Mouse (Mus musculus): Measurements from ENCODE around the gene Gm13762.
"Not testable (repeated sequence)": the region's sequence is repeated elsewhere in the genome, so short reads cannot be mapped to it uniquely, and the experiment has no call there.

Gm13762 gene

GRCm38 (mm10) chr2:88980181-88980580 is at the start of gene Gm13762:
Gene Gm13762, minus strand, starts transcription at chr2:88980281.
- DNase-seq (ENCODE audit: low spot score): no peak

GRCm38 (mm10) chr2:89021436-89021835 is 41.4 kb upstream of the Gm13762 start:
- not testable (repeated sequence) for DNase-seq (ENCODE audit: low spot score)

- no peak for DNase-seq (ENCODE audit: low spot score)
These were observed 38.2 kb upstream of the Gm13762 start, which contains the start of gene Olfr1216 for GRCm38 (mm10) chr2:89018240-89018639. Gene Olfr1216, minus strand, starts transcription at chr2:89018340.

GRCm38 (mm10) chr2:89006873-89007272 is 26.8 kb upstream of the Gm13762 start, which contains the start of gene Olfr1215:
Gene Olfr1215, minus strand, starts transcription at chr2:89006973.
- DNase-seq (ENCODE audit: low spot score): no peak

DNA sequence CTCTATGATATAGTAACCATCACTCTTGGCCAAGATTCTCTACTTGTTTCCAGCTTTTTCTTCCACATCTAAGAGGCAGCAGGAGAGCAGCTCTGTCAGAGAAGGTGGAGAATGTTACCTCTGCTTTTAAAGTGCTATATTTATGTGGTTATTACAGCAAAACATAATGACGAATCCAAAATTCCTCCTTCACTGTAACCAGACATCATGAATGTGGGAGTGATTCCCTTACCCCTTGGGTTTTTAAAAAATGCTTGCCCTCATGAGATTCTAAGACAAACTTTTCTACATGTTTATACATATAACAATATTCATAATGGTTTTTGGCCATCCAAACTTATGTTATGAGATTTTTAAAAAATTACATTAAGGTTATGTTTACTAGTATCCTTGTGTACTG is 12.5 kb upstream of the Gm13762 start, which contains the start of gene Olfr1214:
TSS of gene Olfr1214 (minus strand) at position 101 of the 400 bp plus-strand sequence.
- no peak for DNase-seq (ENCODE audit: low spot score)

DNA sequence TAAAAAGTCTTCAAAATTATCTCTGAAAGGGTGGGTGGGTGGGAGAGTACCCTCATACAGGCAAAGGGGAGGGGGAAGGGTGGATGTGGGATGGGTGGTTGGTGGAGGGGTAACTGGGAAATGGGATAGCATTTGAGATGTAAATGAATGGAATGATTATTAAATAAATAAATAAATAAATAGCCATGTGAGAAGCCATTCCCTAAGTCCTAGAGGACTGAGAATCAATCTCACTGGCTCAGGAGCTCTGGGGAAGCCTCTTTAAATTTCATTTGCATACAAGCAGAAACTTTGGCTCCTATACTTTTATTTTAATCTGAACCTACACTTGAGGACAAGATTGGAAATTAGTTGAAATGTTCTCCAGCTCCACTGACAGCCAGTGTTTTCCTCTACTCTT is 26.4 kb downstream of the Gm13762 start, which contains the start of gene Olfr1212:
TSS of gene Olfr1212 (plus strand) at position 301 of the 400 bp plus-strand sequence.
- DNase-seq (ENCODE audit: low spot score): no peak

GRCm38 (mm10) chr2:88938011-88938410 is 42.1 kb downstream of the Gm13762 start, which contains the start of gene Olfr1211:
Gene Olfr1211, minus strand, starts transcription at chr2:88938111.
- DNase-seq (ENCODE audit: low spot score): no peak
